Mouse (Mus musculus): ENCODE results near the gene Irf3.

DNA sequence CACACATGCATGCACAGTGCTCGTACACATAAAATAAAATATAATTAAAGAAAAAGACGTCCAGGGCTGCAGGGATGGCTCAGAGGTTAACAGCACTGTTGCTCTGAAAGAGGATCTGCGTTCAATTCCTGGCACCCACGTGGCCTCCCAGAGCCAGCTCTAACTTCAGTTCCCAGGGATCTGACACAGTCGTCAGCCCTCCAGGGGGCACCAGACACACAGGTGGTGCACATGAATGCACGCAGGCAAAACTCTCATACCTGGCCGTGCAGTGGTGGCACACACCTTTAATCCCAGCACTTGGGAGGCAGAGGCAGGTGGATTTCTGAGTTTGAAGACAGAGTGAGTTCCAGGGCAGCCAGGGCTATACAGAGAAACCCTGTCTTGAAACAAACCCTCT, 31.5 kb upstream of the Irf3 start:
- TF ChIP-seq CTCF (IDR thresholded peaks at IDR 0.05; ENCODE audit: low read depth) (peak; percentile 56; the same call in 1 of the 2 replicates), EP300 (IDR thresholded peaks at IDR 0.05; ENCODE audit: low read depth) (no peak)

All from liver, embryonic 14.5 days (tissue).